Mouse (Mus musculus) regulatory T cell (primary cell): ENCODE results near the gene Phb.
"Not testable (repeated sequence)": the region's sequence is repeated elsewhere in the genome, so short reads cannot be mapped to it uniquely, and the experiment has no call there.

Experiments
- in situ Hi-C: fragments of 300-600 bp; cut with MboI, MseI; formaldehyde crosslinking; loops from one replicate; pipeline ENCODE4 v1.15.1; 2025; ENCODE audit warnings: high pct_unique_total_duplicates

The Phb gene

GRCm38 (mm10) chr11:95650001-95650400 lies 16.8 kb upstream of the Phb start:
- in situ Hi-C loops: loop anchor here (5.0 kb wide), 1 partner anchor 118 kb away; no protein-coding TSS in a partner anchor

DNA sequence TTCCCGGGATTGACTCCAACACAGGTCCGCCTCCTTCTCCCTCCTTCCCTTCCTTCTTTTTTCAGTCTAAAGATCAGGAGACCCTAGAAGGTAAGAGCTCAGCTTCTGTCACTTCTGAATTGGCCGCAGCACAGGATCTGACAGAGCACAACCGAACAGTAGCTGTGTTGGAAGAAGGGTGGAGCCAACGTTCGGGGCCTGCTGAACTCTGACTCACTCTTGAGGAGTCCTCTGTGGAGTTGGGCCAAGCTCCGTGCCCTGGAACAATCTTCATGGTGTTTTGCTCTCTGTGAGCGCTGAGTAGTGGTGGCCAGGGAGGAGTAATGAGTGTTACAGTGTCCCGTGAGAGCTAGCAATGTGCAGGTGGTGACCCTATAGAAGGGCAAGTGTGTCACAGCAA lies 15.8 kb upstream of the Phb start:
- in situ Hi-C loops: loop anchor here (5.0 kb wide), 1 partner anchor 119 kb away; no protein-coding TSS in a partner anchor

GRCm38 (mm10) chr11:95657449-95657848 lies 9.3 kb upstream of the Phb start:
- in situ Hi-C loops: no loop called here

GRCm38 (mm10) chr11:95667177-95667576 lies 420 bp downstream of the Phb start:
- in situ Hi-C loops: no loop called here

- in situ Hi-C loops: not testable (repeated sequence)
These were observed 1.3 kb downstream of the Phb start for GRCm38 (mm10) chr11:95668086-95668485.

DNA sequence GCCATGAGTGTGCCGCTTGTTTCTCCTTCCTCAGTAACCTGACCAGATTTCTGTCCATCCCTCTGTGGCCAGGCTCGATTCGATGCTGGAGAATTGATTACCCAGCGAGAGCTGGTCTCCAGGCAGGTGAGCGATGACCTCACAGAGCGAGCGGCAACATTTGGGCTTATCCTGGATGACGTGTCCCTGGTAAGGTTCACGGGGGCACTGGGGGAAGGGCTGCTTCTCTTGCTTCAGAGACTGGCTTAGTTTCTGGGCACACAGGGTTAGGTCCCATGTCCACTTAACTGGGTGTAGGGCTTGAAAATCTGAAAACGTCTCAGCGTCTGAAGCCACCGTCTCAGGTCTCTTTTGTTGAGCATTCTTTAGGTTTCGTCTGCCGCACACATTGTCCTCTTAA lies 8.7 kb downstream of the Phb start:
- in situ Hi-C loops: no loop called here

GRCm38 (mm10) chr11:95676307-95676706 lies 9.6 kb downstream of the Phb start:
- in situ Hi-C loops: no loop called here

DNA sequence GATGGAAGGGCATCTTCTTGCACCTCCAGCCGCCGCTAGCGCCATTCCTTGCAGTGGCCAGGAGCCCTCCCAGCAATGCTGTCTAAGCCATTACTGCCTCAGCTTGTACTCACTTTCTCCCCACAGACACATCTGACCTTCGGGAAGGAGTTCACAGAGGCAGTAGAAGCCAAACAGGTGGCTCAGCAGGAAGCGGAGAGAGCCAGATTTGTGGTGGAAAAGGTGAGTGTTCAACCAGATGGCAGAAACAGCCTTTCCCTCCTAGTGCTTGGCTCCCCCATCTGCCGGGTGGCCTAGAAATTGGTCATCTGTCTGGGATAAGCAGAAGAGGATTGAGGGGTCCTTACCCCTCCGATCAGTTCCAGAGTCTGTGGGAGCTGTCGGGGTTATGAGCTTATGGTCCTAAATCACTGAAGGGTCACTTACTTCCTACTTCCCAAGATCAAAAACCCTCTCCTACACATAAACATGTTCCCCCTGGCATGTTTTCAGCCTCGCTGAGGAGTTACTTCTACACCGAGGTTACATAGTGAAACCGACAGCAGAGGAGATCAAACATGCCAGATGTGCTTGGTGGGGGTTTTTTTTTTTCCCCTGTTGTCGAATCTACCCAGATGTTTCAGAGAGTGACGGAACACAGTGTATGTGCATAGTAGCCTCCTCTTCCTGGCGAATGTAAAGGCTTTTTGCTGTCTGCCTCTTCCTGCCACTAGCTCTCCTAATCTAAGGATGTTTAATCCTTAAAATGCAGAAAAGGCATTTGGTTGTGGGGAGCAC lies 11.4 kb downstream of the Phb start:
- in situ Hi-C loops: no loop called here

GRCm38 (mm10) chr11:95681995-95682601 lies 15.3 kb downstream of the Phb start:
- in situ Hi-C loops: no loop called here

DNA sequence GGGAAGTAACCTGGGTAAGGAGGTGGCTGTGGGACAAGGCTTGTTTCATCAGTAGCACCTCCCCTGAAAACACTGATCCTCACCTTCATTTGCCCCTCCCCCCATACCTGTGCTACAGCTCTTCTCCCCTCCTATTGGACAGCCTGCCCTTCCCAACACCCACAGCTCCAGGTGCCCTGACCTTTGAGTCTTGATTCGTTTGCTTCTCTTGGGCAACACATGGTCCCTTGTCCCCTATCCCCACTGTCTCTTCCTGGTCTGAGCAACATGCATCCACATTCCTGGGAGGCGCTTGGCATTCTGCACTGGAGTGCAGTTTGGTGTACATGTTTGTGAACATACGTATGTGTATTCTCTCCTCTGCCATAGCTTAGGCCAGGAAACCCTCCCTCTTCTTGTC lies 16.2 kb downstream of the Phb start:
- in situ Hi-C loops: no loop called here

- in situ Hi-C loops: loop anchor here (5.0 kb wide), 1 partner anchor 66 kb away; no protein-coding TSS in a partner anchor
These were observed 19.3 kb downstream of the Phb start for GRCm38 (mm10) chr11:95686031-95686430.

DNA sequence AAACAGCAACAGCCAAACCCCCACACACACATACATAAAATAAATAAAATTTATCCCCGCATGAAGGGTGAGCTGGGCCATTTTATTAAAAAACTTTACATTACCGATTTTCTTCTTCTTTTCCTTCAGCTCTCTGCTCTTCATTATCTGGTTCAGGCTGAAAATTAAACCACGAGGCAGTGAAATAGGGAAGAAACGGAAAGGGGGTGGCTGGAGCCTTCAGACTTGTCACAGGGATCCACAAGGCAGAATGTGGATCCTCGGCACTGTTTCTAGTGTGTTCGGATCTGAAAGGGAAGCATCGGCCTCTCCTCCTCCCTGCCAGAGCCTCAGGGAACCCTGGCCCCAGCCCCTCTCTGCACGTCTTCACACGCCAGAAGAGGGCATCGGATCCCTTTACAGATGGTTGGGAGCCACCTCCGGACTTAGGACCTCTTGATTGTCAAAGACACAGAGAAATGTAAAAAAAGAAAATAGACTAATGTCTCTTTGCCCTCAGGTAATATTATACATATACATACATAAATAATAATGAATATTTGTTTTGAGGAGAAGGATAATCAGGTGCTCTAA lies 20.4 kb downstream of the Phb start:
- in situ Hi-C loops: loop anchor here (5.0 kb wide), 1 partner anchor 65 kb away; no protein-coding TSS in a partner anchor

- in situ Hi-C loops: loop anchor here (5.0 kb wide), 1 partner anchor 64 kb away; no protein-coding TSS in a partner anchor
These were observed 21.8 kb downstream of the Phb start for GRCm38 (mm10) chr11:95688515-95688914.

GRCm38 (mm10) chr11:95688981-95689380 lies 22.2 kb downstream of the Phb start:
- in situ Hi-C loops: loop anchor here (5.0 kb wide), 1 partner anchor 63 kb away; no protein-coding TSS in a partner anchor

- in situ Hi-C loops: loop anchor here (5.0 kb wide), 1 partner anchor 63 kb away; no protein-coding TSS in a partner anchor
These were observed 22.8 kb downstream of the Phb start for GRCm38 (mm10) chr11:95689544-95689943.

- in situ Hi-C loops: no loop called here
These were observed 31.8 kb downstream of the Phb start for GRCm38 (mm10) chr11:95698541-95698940.

DNA sequence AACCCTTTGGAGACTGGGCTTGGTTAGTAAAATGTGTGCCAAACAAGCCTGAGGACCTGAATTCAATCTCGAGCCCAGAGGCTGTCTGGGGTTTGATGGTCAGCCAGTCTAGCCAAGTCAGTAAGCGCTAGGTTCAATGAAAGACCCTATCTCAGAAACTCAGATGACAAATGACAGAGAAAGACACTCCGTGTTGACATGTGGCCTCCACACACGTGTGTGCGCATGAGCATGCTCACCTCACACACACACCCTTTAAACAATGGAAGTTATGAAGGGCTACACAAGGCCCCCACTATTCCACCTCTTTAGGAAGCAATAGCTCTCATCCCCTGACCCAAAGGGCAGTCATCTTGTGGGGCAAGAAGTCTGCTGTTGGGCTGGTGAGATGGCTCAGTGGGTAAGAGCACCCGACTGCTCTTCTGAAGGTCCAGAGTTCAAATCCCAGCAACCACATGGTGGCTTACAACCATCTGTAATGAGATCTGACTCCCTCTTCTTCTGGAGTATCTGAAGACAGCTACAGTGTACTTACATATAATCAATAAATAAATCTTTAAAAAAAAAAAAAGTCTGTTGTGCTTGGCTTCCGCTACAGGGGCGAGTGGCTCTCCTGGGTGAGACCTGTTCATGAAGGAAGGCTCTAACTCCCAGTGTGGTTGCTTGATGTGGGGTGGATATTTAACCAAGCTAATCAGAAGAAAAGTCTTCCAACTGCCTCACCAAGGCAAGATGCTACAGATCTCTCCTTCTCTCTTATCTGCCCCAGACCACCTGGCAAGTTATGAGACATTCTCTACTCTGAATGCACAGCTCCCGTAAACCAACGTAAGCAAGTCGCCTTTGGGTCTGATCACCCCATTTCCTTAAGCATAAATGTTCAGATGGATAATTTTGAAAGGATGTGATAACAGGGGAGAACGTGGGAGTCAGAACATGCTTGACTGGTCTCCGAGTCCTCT lies 34.3 kb downstream of the Phb start:
- in situ Hi-C loops: no loop called here

- in situ Hi-C loops: no loop called here
These were observed 37.5 kb downstream of the Phb start for GRCm38 (mm10) chr11:95704032-95704969.

DNA sequence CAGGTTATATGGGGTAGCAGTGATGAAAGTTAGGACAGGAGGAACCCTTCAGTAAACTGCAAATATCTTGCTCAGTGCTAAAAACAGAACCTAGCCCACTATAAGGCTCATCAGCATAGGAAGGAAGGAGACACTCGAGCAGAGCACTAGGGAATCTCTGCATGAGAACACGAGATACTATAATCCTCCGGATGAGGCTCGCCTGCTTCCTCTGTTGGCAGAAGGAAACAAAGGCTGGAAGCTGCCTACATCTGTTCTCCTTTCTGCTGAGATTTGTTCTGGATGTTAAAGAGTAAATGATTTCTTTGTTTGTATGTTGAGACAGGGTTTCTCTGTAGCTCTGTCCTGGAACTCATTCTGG lies 38.2 kb downstream of the Phb start:
- in situ Hi-C loops: no loop called here

- in situ Hi-C loops: no loop called here
These were observed 42.8 kb downstream of the Phb start for GRCm38 (mm10) chr11:95709534-95710040.
